Mouse (Mus musculus): ENCODE results near the gene Acadl. TPM values are rescaled to one million over a fixed set of nuclear protein-coding genes. Genes with fewer than 3 reads are reported as not detected.

Gene Acadl
- polyA plus RNA-seq, 1 experiment, result 3.2 TPM

DNA sequence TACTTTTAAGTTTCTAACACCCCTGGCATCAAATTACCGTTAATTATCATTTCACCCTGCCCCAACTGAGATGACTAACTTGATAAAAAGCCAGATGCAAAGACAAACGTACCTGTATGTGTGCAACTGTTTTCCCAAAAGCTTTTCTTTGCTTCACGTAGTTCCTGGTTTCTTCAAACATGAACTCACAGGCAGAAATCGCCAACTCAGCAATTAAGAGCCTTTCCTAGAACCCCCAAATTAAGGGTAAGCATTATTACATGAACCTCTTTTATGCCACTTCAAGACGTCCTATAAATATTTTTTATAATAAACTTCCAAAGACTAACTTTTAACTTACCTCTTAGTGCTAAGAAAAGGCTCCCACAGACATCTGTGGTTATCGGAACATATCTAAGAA, 21.6 kb downstream of the Acadl start:
- Histone ChIP-seq H3K36me3 (replicated peaks; ENCODE audit: low read length) (peaks cover 46% of the 10 kb centered on the region), H3K27me3 (replicated peaks) (no peaks in the 10 kb centered on the region), H3K4me3 (replicated peaks) (no peak overlapping the region), H3K4me1 (peaks cover 17% of the 10 kb centered on the region), H3K9me3 (no peaks in the 10 kb centered on the region)
- TF ChIP-seq FLI1 (IDR thresholded peaks at IDR 0.05; ENCODE audit: low read length) (no peak), GATA1 (IDR thresholded peaks at IDR 0.05; ENCODE audit: borderline replicate concordance, low read length) (no peak)

DNA sequence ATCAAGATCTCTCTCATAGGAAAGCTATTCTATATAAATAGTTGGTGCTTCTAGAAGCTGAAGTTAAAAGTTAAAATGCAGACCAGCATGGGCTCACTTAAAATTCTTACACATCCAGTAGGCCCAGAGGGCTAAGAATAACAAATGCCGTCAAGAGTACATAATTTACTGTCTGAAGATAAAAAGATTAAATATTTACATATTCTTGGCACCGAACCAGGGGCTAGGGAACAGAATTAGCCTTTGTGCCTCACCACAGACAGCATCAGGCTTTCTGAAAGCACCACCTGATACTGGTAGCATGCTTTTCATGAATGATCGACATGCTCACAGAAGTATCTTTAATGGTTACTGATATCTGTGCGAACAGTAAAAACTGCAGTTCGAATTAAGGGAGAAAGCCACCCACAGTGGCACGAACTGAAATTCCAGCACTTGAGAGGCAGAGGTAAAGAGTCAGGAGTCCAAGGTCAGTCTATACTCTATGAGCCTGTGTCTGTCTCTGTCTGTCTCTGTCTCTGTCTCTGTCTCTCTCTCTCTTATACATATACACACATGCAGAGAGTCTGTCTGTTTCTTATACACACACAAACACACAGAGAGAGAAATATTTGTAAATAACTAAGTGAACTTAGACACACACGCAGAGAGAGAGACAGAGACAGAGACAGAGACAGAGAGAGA, 23.2 kb downstream of the Acadl start:
- H3K9me3 ChIP-seq, result no peaks in the 10 kb centered on the region
- TF ChIP-seq GATA1 (IDR thresholded peaks at IDR 0.05; ENCODE audit: borderline replicate concordance, low read length) (no peak), FLI1 (IDR thresholded peaks at IDR 0.05; ENCODE audit: low read length) (no peak)
- H3K36me3 ChIP-seq (replicated peaks; ENCODE audit: low read length), result peaks cover 43% of the 10 kb centered on the region
- H3K4me3 ChIP-seq (replicated peaks), result no peak overlapping the region
- H3K4me1 ChIP-seq, result peaks cover under 1% of the 10 kb centered on the region
- H3K27me3 ChIP-seq (replicated peaks), result no peaks in the 10 kb centered on the region

DNA sequence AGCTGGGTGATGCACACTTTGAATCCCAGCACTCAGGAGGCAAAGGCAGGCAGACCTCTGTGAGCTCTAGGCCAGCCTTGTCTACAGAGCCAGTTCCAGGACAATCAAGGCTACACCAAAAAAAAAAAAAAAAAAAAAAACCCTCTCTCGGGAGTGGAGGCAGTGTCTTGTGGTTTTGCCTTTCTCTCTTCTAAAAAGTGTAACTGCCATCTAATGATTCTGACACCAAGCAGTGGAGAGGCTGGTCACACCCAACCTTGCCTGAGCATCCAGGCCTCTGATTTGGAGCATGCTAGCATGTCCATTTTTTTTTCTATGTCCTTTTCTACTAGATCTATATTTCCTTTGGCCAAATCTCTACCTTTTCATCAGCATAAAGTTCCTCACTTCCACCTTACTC, 23.9 kb downstream of the Acadl start:
- no peaks in the 10 kb centered on the region for H3K27me3 ChIP-seq (replicated peaks)
- H3K4me1 ChIP-seq, result no peaks in the 10 kb centered on the region; the same call in 1 of the 2 replicates
- no peaks in the 10 kb centered on the region for H3K9me3 ChIP-seq
- H3K36me3 ChIP-seq (replicated peaks; ENCODE audit: low read length), result peaks cover 46% of the 10 kb centered on the region
- H3K4me3 ChIP-seq (replicated peaks), result no peak overlapping the region
- no peak for TF ChIP-seq GATA1 (IDR thresholded peaks at IDR 0.05; ENCODE audit: borderline replicate concordance, low read length)
- no peak for TF ChIP-seq FLI1 (IDR thresholded peaks at IDR 0.05; ENCODE audit: low read length)

DNA sequence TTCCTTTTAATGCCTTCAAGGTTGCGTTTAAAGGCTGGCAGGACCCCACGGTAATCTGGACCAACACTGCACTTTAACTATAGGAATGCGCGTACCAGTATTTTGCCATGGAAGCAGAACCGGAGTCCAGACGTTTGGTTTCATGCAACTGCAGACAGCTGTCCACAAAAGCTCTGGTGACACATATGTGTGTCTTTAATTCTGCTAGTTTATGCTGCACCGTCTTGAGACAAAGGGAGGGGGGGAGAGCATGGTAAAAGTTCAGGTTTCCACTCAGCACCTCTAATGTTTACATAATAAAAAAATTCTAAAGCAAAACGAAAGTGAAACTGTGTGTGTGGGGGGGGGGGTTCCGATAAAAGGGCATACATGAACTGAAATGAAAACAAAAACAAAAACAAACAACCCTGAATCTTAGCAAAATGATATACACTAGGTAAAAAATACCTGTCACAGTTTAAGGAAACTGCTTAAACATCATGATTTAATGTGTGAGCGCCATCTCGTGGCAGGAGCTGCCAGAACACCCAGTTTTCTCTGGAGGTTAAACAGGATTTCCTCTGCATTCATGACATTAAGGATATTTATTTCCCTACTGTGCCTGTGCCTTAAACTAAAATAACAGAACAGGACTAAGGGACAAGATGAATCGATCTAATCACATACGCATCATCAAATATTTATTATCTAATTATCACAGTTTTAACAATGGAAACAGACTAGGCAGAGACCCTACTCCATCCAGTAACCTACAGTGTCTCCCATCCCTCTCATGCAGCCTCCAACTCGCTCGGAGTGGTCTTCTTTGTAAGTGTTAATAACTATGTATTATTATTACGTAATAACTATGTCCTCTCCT, 24.7 kb downstream of the Acadl start:
- Histone ChIP-seq H3K36me3 (replicated peaks; ENCODE audit: low read length) (peaks cover 46% of the 10 kb centered on the region), H3K9me3 (no peaks in the 10 kb centered on the region), H3K27me3 (replicated peaks) (no peaks in the 10 kb centered on the region), H3K4me1 (no peaks in the 10 kb centered on the region; the same call in 1 of the 2 replicates), H3K4me3 (replicated peaks) (peak overlapping the region; percentile 90)
- TF ChIP-seq FLI1 (IDR thresholded peaks at IDR 0.05; ENCODE audit: low read length) (no peak), GATA1 (IDR thresholded peaks at IDR 0.05; ENCODE audit: borderline replicate concordance, low read length) (no peak)

DNA sequence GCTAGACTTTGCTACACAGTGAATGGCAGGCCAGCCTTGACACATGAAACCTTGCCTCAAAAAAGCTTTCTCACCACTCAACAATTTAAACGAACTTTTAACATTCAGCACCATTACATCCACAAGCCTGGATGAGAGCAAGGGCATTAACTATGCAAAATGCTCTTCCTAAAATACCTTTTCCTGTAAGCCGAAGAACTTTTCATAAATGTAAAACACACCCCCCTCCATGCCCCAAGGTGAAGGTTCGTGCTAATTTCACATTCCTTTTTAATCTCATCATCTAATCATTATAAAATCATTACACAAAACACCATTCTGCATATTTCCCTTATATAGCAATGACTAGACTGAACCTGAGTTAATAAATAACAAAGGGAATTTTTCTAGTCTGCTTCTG, 25.9 kb downstream of the Acadl start:
- peaks cover 38% of the 10 kb centered on the region for H3K36me3 ChIP-seq (replicated peaks; ENCODE audit: low read length)
- TF ChIP-seq FLI1 (IDR thresholded peaks at IDR 0.05; ENCODE audit: low read length) (no peak), GATA1 (IDR thresholded peaks at IDR 0.05; ENCODE audit: borderline replicate concordance, low read length) (no peak)
- no peaks in the 10 kb centered on the region for H3K27me3 ChIP-seq (replicated peaks)
- H3K4me3 ChIP-seq (replicated peaks), result no peak overlapping the region
- H3K9me3 ChIP-seq, result no peaks in the 10 kb centered on the region
- H3K4me1 ChIP-seq, result no peaks in the 10 kb centered on the region; the same call in 1 of the 2 replicates

DNA sequence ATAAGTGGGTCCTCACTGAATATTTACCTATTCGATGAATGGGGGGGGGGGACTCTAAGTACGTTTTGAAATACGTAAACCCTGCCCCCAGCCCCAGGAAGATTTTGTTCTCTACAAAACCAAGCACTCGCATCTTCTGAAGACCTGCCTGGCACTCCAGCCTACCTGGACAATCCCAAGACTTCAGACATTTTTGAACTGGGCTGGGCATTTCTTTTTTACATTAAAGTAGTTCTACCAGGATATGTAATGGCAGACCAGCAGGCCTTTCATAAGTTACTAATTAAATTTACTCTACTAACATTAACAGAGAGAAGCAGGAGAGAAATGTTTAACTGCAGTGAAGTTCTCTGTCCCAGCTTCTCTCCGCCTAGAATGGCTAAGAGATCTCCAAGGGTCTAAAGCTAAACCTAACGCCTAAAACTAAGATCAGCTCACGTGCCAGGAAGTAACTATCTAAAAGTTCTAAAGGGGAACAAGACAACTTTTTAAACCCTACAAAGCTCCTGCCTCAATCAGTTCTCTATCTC, 30.4 kb downstream of the Acadl start:
- TF ChIP-seq FLI1 (IDR thresholded peaks at IDR 0.05; ENCODE audit: low read length) (no peak), GATA1 (IDR thresholded peaks at IDR 0.05; ENCODE audit: borderline replicate concordance, low read length) (no peak)
- no peaks in the 10 kb centered on the region for H3K9me3 ChIP-seq
- H3K4me1 ChIP-seq, result no peaks in the 10 kb centered on the region
- no peaks in the 10 kb centered on the region for H3K27me3 ChIP-seq (replicated peaks)
- H3K36me3 ChIP-seq (replicated peaks; ENCODE audit: low read length), result peaks cover 41% of the 10 kb centered on the region
- H3K4me3 ChIP-seq (replicated peaks), result no peak overlapping the region

DNA sequence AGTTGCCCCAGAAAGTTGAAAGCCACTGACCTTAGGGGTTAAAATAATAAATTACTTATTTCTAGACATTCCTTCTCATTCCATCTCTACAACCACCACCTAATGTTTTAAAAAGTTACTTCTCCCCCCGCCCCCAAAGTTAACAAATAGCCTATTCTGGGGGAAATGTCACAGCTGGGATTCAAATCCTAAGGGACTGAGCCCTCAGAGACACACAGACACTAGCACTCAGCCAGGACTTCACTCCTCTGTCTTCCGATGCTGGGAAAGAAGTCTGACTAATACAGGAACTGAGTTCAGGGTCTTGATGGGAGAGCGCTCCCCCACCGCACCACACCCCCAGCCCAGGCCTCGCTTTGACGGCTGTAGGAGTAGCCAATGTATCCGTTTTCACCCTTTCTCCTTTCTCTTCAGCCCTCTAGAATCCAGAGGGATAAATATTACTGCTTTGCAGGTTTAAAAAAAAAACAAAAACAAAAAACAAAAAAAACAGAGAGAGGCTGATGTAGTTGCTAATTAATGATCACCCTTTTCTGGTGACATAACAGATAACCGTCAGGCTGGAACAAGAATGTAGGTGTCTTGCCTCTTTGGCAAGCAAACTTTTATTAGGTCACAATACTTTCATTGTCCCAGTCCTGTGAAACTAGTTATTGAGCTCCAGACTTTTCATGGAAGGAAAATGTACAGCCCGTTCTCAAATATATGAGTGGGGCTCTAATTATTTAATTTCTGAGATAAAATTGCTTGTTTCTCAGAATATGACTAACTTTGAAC, 31.1 kb downstream of the Acadl start:
- Histone ChIP-seq H3K27me3 (replicated peaks) (no peaks in the 10 kb centered on the region), H3K36me3 (replicated peaks; ENCODE audit: low read length) (peaks cover 39% of the 10 kb centered on the region), H3K4me1 (peaks cover 4% of the 10 kb centered on the region; the same call in 1 of the 2 replicates), H3K4me3 (replicated peaks) (no peak overlapping the region), H3K9me3 (no peaks in the 10 kb centered on the region)
- TF ChIP-seq FLI1 (IDR thresholded peaks at IDR 0.05; ENCODE audit: low read length) (no peak), GATA1 (IDR thresholded peaks at IDR 0.05; ENCODE audit: borderline replicate concordance, low read length) (no peak)

DNA sequence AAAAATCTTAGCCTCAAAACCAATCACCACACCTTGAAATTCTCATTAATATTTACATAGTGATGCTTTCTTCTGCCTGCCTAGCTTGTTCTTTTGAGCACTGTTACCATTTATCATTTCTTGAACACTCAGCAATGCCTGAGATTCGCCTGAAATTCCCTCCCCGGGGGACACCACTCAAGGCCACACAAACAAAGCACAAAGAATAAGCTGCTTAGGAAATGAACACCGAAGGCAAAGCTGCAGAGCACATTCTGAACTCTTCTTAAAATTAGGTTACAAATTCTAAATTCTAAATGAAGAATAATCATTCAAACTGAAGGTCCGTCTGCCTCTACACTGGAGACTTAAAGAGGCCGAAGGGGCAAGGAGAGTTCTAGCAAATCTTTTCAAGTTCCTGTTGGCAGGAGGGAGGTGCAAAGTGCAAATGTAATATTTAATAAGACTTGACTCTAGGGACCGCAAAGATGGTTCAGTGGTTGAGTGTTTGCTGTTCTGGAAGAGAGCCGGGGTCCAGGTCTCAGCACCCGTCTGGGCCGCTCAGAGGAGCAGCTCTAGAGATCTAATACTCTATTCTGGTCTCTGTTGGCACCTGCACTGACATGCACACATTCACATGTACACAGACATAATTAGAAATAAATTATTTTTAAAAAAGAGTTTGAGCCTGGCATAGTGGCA, 33.5 kb downstream of the Acadl start:
- Histone ChIP-seq H3K4me3 (replicated peaks) (no peak overlapping the region), H3K36me3 (replicated peaks; ENCODE audit: low read length) (peaks cover 28% of the 10 kb centered on the region), H3K27me3 (replicated peaks) (no peaks in the 10 kb centered on the region), H3K4me1 (peaks cover 6% of the 10 kb centered on the region; the same call in 1 of the 2 replicates), H3K9me3 (no peaks in the 10 kb centered on the region)
- TF ChIP-seq FLI1 (IDR thresholded peaks at IDR 0.05; ENCODE audit: low read length), result no peak
- no peak for TF ChIP-seq GATA1 (IDR thresholded peaks at IDR 0.05; ENCODE audit: borderline replicate concordance, low read length)

DNA sequence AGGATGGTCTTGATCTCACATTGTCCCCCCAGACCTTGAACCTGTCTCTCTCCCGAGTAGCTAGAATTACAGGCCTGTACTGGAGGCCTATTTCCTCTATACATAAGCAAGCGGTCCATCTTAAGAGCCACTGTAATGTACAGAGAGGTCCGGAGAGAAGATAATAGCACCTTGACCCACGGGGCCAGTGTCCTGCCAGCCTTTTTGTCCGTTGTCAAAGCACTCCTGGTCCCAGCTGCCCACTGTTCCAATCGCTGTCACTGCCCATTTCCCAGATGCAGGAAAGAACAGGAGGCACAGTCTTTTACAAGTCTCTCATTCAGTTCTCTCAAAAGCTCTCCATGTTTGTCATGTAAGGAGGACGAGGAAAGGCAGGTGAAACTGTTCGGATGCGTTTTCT, 41.1 kb downstream of the Acadl start:
- H3K27me3 ChIP-seq (replicated peaks), result no peaks in the 10 kb centered on the region
- H3K4me1 ChIP-seq, result peaks cover 8% of the 10 kb centered on the region; the same call in 1 of the 2 replicates
- TF ChIP-seq GATA1 (IDR thresholded peaks at IDR 0.05; ENCODE audit: borderline replicate concordance, low read length) (no peak), FLI1 (IDR thresholded peaks at IDR 0.05; ENCODE audit: low read length) (no peak)
- H3K4me3 ChIP-seq (replicated peaks), result no peak overlapping the region
- H3K36me3 ChIP-seq (replicated peaks; ENCODE audit: low read length), result peaks cover 8% of the 10 kb centered on the region
- H3K9me3 ChIP-seq, result no peaks in the 10 kb centered on the region
